8 mouse cellular contexts compared by ENCODE assay signal in genomic region chr4:99561506-99561937, GRCm38 (mm10).
A peak's percentile ranks its signal among the peaks of the same experiment; 100 is the strongest.
DNase-seq lines count a peak whose midpoint lies in the region; ATAC-seq and TF ChIP-seq lines count a peak whose summit lies in the region.

No protein-coding gene starts in this region.

- peaks cover 67% of the 10 kb centered on the region for H3K27me3 ChIP-seq in midbrain, embryonic 14.5 days (ENCODE audit: control insufficient read depth, insufficient read depth, low read length)
- H3K27me3 ChIP-seq in midbrain, embryonic 13.5 days: peaks cover 88% of the 10 kb centered on the region

- peak; percentile 38 for TF ChIP-seq CTCF in gastrocnemius, adult 2 months (IDR thresholded peaks at IDR 0.05)

- H3K36me3 ChIP-seq in midbrain, embryonic 14.5 days (ENCODE audit: control insufficient read depth, insufficient read depth, low read length): no peaks in the 10 kb centered on the region
- no peaks in the 10 kb centered on the region for H3K36me3 ChIP-seq in midbrain, embryonic 13.5 days

- intact Hi-C loops in gastrocnemius, adult 2 months (cut with DNase I): no loop called here
- intact Hi-C loops in gastrocnemius, postnatal 14 days (cut with DNase I; ENCODE audit: low total_unique reads): no loop called here

- H3K9ac ChIP-seq in midbrain, embryonic 14.5 days (replicated peaks; ENCODE audit: low read length): no peak overlapping the region
- no peak overlapping the region for H3K9ac ChIP-seq in midbrain, embryonic 13.5 days (replicated peaks)

- DNase-seq in gastrocnemius, adult 2 months: no peak
- DNase-seq in gastrocnemius, postnatal 14 days: no peak
- peak; percentile 74 for DNase-seq in midbrain, embryonic 14.5 days
- peak; percentile 17 for DNase-seq in embryo, embryonic 9.5 days (ENCODE audit: extremely low spot score)
- peak; percentile 50 for DNase-seq in retina, postnatal 1 day
- DNase-seq in thymus, postnatal 14 days: no peak
- no peak for DNase-seq in kidney, adult 18-20 months

- no peaks in the 10 kb centered on the region for H3K4me1 ChIP-seq in midbrain, embryonic 14.5 days (ENCODE audit: control insufficient read depth, insufficient read depth, low read length)
- no peaks in the 10 kb centered on the region; the same call in 1 of the 2 replicates for H3K4me1 ChIP-seq in midbrain, embryonic 13.5 days (replicated peaks)

- no peak overlapping the region for H3K4me3 ChIP-seq in gastrocnemius, adult 2 months
- no peak overlapping the region for H3K4me3 ChIP-seq in midbrain, embryonic 14.5 days (replicated peaks; ENCODE audit: low read depth, low read length)
- H3K4me3 ChIP-seq in midbrain, embryonic 13.5 days (replicated peaks): no peak overlapping the region

- H3K4me2 ChIP-seq in midbrain, embryonic 14.5 days (ENCODE audit: low read length): no peak overlapping the region
- H3K4me2 ChIP-seq in midbrain, embryonic 13.5 days (replicated peaks): no peak overlapping the region

- WGBS in midbrain, embryonic 14.5 days: 7% methylated on average over 6 of the region's 6 CpGs
- WGBS in midbrain, embryonic 13.5 days: 7% methylated on average over 6 of the region's 6 CpGs

- no peak overlapping the region for H3K27ac ChIP-seq in gastrocnemius, adult 2 months
- no peak overlapping the region for H3K27ac ChIP-seq in midbrain, embryonic 14.5 days (replicated peaks; ENCODE audit: low read depth, low read length)
- no peak overlapping the region for H3K27ac ChIP-seq in midbrain, embryonic 13.5 days

- no peaks in the 10 kb centered on the region for H3K9me3 ChIP-seq in midbrain, embryonic 14.5 days (ENCODE audit: control insufficient read depth, low read length)
- H3K9me3 ChIP-seq in midbrain, embryonic 13.5 days: no peaks in the 10 kb centered on the region

- no peak for ATAC-seq in midbrain, embryonic 14.5 days (ENCODE audit: low FRiP score, low TSS enrichment)
- no peak for ATAC-seq in midbrain, embryonic 13.5 days

Comparison
In these comparisons a context has a peak if more than half of its experiments do, and no peak if none do; other contexts are left out.
1. DNase-seq: peak in midbrain, embryonic 14.5 days (single experiment), embryo, embryonic 9.5 days (single experiment) and retina, postnatal 1 day (single experiment); none in gastrocnemius, adult 2 months (single experiment), gastrocnemius, postnatal 14 days (single experiment), thymus, postnatal 14 days (single experiment) and kidney, adult 18-20 months (single experiment).